Mouse (Mus musculus) C2C12 (cell line): ENCODE measurements around the gene Ak1.
A peak's percentile ranks its signal among the peaks of the same experiment; 100 is the strongest.

Experiments used
- CEBPB ChIP-seq: IDR thresholded peaks from one replicate; pipeline ENCODE4 v1.6.1; 2011; ENCODE audit warnings: low read depth, mild to moderate bottlenecking, control low read depth, moderate library complexity
- CTCF ChIP-seq: IDR thresholded peaks from one replicate; pipeline ENCODE4 v1.5.1; 2011; ENCODE audit not compliant: control insufficient read depth, insufficient read depth, insufficient read length
- FOSL1 ChIP-seq: IDR thresholded peaks from one replicate; pipeline ENCODE4 v1.8.0; 2011; ENCODE audit warnings: mild to moderate bottlenecking, low read length; ENCODE audit not compliant: poor library complexity, insufficient read depth, severe bottlenecking
- MAX ChIP-seq: IDR thresholded peaks from one replicate; pipeline ENCODE4 v1.6.1; 2011; ENCODE audit warnings: mild to moderate bottlenecking, control low read depth
- MYOD1 ChIP-seq: IDR thresholded peaks from one replicate; pipeline ENCODE4 v1.6.1; 2011; ENCODE audit warnings: low read depth; ENCODE audit not compliant: control insufficient read depth, insufficient read length
- MYOG ChIP-seq: IDR thresholded peaks from one replicate; pipeline ENCODE4 v1.6.1; 2011; ENCODE audit not compliant: control insufficient read depth, insufficient read length; ENCODE audit errors: extremely low read depth
- USF1 ChIP-seq: IDR thresholded peaks from one replicate; pipeline ENCODE4 v1.6.1; 2011; ENCODE audit warnings: low read depth, mild to moderate bottlenecking, control low read depth, moderate library complexity

DNA sequence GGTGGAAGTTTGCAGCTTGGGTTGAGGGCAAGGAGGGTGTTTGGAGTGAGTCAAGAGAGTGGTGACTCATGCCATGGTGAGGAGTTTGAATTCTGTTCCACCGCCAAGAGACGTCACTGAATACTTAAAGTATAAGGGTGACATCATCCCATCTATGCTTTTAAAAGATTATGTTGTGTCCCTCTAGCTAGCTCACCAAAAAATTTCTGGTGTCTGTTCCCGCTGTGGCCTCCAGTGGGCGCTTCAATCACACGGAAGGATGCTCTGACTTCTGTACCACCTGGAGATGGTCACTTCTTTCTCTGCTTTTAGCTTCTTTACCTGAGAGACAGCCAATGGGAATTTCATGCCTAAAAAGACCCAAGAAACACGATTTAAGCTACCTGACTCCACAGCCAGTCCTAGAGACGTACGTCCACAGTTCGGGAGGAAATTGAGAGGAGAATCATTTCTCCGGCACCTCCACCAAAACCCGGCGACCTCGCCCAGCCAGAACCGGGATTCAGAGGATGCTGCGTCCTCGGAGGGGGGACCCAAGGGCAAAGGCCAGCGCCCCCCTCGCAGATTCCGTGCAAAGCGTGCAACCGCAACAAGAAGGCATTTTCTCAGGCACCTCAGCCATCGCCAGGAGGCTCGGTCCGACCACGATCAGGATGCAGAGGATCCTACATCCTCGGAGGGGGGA, 46.5 kb upstream of the Ak1 start:
- no peak for TF ChIP-seq USF1
- TF ChIP-seq CTCF: no peak
- no peak for TF ChIP-seq MAX
- TF ChIP-seq MYOG: no peak
- no peak for TF ChIP-seq MYOD1
- peak; percentile 32 for TF ChIP-seq FOSL1
- no peak for TF ChIP-seq CEBPB
